Mouse (Mus musculus): Measurements from ENCODE around the gene Prss48.

Prss48 gene

DNA sequence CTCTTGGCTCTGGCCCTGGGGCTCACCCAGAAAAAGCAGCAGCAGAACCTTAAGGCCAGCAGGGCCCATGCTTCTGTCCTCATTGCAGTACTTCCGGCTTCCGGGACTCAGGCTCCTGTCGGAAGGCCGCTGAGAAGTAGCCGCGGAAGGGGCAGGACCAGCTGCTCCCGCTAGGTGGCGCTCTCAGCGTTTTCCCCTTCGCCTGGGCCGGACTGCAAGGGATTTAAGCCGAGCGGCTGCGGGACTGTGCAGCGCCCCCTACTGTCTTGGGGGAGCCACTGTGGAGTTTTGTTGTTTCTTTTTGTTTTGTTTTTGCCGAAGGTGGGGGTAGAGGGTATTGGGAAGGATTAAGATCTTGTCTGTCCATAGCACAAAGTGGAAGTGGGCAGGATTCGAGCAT is at the start of gene Prss48:
Gene Prss48 (minus strand): TSS at position 69 of the 400 bp plus-strand sequence.
- peak; percentile 15 for DNase-seq

DNA sequence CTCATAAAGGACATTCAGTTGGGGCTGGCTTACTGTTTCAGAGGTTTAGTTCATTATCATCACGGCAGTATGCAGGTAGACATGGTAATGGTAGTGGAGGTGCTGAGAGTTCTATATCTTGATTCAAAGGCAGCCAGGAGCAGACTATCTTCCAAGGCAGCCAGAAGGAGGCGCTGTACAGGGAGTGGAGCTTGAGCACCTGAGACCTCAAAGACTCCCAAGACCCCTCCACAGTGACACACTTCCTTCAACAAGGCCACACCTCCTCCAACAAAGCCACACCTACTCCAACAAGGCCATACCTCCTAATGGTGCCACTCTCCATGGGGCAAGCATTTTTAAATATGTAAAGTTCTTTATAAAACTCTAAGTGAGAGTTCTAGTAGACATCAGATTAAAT is 46.8 kb upstream of the Prss48 start:
- no peak for DNase-seq

DNA sequence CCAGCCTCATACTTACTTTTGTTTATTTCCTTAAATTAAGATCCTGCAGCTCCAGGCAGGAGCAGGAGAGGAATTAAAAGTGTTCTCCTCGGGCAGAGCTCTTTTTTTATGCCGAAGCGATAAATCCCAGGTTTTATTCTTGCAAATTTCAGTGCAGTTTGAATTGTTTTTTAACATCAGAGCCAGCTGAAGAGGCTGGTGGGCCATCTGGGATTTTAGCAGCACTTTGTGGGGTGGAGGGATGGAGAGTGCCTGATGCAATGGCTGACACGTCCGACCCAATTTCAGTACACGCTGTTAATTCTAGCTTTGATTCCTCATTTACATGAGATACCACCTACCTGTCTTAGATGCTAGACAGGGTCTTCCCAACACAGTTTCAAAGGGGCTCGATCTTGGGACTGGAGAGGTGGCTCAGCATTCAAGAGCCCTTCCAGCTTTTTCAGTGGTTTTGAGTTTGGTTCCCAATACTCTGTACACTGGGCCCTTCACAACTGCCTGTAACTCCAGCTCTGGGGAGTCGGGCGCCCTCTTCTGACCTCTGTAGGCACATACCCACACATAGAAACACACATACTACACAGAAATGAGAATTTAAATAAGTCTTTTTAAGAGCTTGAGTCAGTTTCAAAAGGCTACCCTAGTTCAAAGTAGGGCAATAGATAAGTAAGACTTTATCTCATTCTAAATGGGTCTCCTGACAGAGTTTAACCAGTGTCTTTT is 45.6 kb upstream of the Prss48 start:
- DNase-seq, result no peak

- DNase-seq, result no peak
These were observed 38.3 kb upstream of the Prss48 start for GRCm38 (mm10) chr3:86040286-86041201.

DNA sequence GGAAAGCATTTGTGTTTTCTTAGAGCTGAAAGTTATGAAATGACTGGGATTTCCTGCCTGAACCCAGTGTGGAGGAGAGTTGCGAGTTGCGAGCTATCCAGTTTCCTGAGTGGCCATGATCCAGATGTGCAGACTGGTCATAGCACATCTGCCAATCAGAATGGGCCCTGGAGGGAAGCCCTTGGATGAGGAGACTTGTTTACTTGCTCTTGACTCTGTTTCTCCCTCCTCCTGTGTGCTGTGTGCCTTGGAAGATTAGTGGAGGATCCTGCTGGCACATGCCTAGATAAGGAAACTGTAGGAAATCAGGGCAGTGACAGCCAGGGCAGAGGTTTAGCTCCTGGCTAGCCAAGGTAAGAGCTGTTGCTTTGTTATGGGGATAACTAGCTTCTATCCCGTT is 36.4 kb upstream of the Prss48 start:
- no peak for DNase-seq

- DNase-seq, result no peak
These were observed 35.7 kb upstream of the Prss48 start for GRCm38 (mm10) chr3:86037926-86038484.

DNA sequence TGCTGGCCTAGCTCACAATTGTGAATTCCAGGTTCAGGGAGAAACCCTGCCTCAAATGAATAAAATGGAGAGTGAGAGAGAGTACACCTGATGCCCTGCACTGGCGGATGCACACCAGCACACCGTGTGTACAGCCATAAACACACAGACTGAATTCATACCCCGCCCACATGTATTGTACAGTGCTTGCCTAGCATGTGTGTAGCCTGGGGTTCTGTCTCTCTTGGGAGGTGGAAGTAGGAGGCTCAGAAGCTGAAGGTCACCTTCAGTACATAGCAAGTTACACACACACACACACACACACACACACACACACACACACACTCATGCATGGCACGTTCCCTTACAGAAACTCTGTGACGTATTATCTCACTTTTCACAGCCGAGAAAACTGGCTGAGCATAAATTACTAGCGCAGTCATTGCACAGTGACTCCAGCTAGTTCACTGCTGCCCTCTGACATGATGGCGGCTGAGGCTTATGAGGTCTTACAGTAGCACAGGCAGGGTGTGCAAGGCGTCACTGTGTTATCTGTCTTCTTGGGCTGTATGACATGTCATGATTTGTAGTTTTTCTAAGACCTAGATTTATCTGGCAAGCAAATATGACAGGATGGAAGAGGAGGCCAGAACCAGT is 31.3 kb upstream of the Prss48 start:
- no peak for DNase-seq

GRCm38 (mm10) chr3:86030566-86030965 is 28.3 kb upstream of the Prss48 start:
- no peak for DNase-seq

GRCm38 (mm10) chr3:86028658-86029375 is 26.5 kb upstream of the Prss48 start:
- no peak for DNase-seq

DNA sequence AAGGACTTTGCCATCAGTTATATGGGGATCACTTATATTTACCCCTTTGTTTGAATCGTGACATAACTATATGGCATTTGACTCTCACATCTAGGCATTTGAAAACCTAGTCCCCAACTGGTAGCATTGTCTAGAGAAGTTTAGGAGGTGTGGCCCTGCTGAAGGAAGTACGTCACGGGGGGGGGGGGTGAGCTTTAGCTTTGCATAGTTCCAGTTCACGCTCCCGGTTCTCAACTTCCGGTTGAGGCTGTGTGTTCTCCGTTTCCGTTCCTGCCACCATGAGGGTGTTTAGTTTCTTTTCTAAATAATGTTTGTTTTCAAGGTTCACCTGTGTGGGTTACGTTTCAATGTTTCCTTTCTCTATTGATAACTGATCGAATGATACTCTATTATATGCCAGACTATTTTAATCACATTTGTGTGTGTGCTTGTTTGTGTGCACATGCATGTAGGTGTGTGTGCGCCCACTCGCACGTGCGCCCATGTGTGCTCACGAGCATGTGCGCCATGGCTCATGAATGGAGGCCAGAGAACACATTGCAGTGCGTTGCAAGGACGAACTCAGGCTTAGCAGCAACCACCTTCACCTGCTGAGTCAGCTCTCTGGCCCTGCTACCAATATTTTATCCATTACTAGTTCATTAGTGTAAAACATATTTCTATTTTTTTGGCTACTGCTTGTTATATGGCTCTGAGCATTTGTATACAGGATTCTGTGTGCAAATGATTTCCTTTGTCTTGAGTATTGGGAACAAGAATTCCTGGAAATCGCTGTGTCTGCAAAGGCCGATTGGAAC is 23.2 kb upstream of the Prss48 start:
- no peak for DNase-seq

GRCm38 (mm10) chr3:86024065-86024795 is 21.9 kb upstream of the Prss48 start:
- no peak for DNase-seq

- no peak for DNase-seq
These were observed 19.4 kb upstream of the Prss48 start for GRCm38 (mm10) chr3:86021651-86022050.

DNA sequence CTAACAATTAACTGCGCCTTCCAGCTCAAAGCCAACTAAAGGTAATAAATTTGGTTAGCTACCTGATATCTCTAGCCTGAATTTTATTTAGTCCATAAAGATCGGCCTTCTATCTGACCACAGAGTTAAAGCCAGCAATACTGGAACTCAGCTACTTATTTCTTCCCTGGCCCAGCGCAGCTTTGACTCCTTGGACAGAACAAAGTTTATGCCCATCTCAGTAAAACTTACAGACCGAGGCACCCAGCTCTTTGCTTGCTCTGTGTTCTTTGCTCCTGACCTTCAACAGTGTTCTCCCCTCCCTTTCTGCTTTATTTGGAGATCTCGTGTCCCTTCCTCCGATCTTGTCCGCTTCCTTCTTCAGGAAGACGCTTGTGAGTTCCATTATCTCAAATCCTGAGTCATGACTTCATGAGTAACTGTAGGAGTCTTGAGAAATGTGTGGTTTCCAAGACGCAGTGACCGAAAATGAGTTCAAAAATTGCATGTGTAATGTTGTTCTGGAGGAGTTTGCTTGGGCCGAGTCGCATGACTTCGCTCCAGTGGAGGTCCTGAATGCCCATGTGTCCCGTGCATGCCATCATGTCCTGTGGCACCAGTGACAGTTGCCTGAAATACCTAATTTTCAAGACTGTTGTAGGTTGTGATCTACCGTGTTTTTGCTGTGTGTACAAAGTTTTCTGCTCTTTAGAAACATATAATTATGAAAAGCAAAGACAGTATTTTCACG is 18.8 kb upstream of the Prss48 start:
- DNase-seq, result no peak

DNA sequence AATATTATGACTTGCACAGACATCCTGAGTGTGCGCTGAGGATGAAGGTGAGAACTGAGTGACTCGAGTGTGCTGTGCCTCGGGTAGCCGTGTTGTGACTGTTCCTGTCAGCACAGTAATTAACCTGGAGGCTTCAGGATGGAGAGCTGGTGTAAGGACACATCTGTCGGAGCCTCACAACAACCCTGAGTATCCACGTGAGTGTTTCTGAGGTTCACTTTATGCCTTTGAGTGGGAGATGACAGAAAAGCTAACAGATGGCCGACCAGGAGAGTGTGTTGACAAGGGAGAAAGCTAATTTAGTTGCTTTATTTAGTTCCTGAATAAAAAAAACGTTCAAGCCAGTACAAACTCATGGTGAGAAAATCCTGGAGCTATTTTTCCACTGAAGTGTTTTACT is 15.2 kb upstream of the Prss48 start:
- no peak for DNase-seq

DNA sequence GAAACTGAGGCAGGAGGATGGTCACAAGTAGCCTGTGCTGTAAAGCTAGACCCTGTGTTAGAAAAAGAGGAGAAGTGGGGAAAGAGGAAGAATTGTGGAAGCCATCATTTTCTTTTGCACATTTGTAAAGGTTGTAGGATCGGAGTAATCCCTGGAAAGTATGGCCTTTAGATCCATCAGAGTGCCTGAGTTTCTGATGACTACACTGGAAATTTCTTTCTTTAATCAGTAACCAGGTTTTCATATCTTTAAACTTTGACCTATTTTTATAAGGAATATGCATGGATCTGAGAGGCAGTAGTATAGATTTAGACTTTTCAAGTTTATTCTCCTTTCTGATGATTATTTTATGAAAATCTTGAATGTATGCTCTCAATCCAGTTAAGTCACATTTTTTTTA is 14.7 kb upstream of the Prss48 start:
- no peak for DNase-seq

GRCm38 (mm10) chr3:86013837-86014236 is 11.5 kb upstream of the Prss48 start:
- DNase-seq, result no peak

- DNase-seq, result no peak
These were observed 9.5 kb upstream of the Prss48 start for GRCm38 (mm10) chr3:86011833-86012232.

GRCm38 (mm10) chr3:86011373-86011772 is 9.1 kb upstream of the Prss48 start:
- no peak for DNase-seq

- DNase-seq, result no peak
These were observed 8.3 kb upstream of the Prss48 start for GRCm38 (mm10) chr3:86010618-86011017.

DNA sequence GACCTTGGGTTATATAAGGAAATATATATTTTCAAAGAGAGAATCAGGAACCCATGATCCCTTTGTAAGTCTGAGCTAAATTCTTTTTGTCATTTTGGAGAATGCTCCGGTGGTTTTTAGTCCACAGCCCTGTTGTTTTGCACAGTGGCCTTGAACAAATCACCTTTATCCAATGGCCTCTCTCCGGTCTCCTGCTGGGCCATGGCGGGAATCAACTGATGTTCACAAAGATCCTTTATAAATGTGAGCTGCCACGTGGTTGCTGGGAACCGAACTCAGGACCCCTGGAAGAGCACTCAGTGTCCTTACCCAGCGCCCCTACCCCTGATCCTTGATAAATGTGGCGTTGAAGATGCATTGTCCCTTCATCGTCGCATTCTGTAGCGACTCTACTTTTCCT is 2.5 kb upstream of the Prss48 start:
- no peak for DNase-seq
